Mouse (Mus musculus) limb, embryonic 10.5 days (tissue): ENCODE measurements around the gene Hnrnpul1. TPM values are rescaled to one million over a fixed set of nuclear protein-coding genes. Genes with fewer than 3 reads are reported as not detected.
A peak's percentile ranks its signal among the peaks of the same experiment; 100 is the strongest.
"Not testable (repeated sequence)": the region's sequence is repeated elsewhere in the genome, so short reads cannot be mapped to it uniquely, and the experiment has no call there.

ENCODE experiments used
- DNase-seq: peaks from one replicate; pipeline ENCODE4 v3.0.0-alpha.2; 2017; ENCODE audit warnings: low spot score
- H3K27ac ChIP-seq: fragments of 300-500 bp; sonication (generic); 2 replicates; pipeline ENCODE4 v1.5.1; 2016; ENCODE audit warnings: mild to moderate bottlenecking
- H3K27me3 ChIP-seq: fragments of 300-500 bp; sonication (generic); 2 replicates; pipeline ENCODE4 v1.6.1; 2016; ENCODE audit warnings: low read depth, mild to moderate bottlenecking; ENCODE audit not compliant: poor library complexity, severe bottlenecking
- H3K36me3 ChIP-seq: fragments of 300-500 bp; sonication (generic); 2 replicates; pipeline ENCODE4 v1.6.1; 2016; ENCODE audit warnings: mild to moderate bottlenecking, moderate library complexity
- H3K4me1 ChIP-seq: fragments of 300-500 bp; sonication (generic); 2 replicates; pipeline ENCODE4 v1.6.1; 2016
- H3K4me3 ChIP-seq: fragments of 300-500 bp; sonication (generic); 2 replicates; pipeline ENCODE4 v1.5.1; 2016; ENCODE audit warnings: mild to moderate bottlenecking, moderate library complexity
- H3K9me3 ChIP-seq: fragments of 300-500 bp; sonication (generic); replicated peaks from 2 replicates; pipeline ENCODE4 v1.6.1; 2016; ENCODE audit warnings: mild to moderate bottlenecking
- WGBS: fragments of 180-500 bp; shearing (Covaris S2); methylation state at CpG from one replicate; pipeline ENCODE4 v1.1.7; 2016; 5-methylcytosine and 5-hydroxymethylcytosine counted together
- polyA plus RNA-seq: library from polyadenylated mRNA; unstranded; fragments of >200 nt; fragmentation: Nextera tagmentation; extraction: Ambion mirVana; gene quantifications from 2 replicates; pipeline ENCODE4 v1.2.1, GENCODE M21; 2016

Hnrnpul1 gene
- polyA plus RNA-seq, 1 experiment from 2014 or later, result 67.7 TPM

- no peak overlapping the region for H3K4me3 ChIP-seq
- H3K27me3 ChIP-seq, result no peaks in the 10 kb centered on the region
- DNase-seq, result no peak
- 98% methylated on average over 2 of the region's 2 CpGs for WGBS
- H3K4me1 ChIP-seq, result no peaks in the 10 kb centered on the region
- peaks cover 98% of the 10 kb centered on the region for H3K36me3 ChIP-seq
- no peak overlapping the region for H3K27ac ChIP-seq
- H3K9me3 ChIP-seq, result no peaks in the 10 kb centered on the region
These were observed 24.7 kb downstream of the Hnrnpul1 start for GRCm38 (mm10) chr7:25729862-25730261.

GRCm38 (mm10) chr7:25729396-25729795, 25.2 kb downstream of the Hnrnpul1 start:
- 65% methylated on average over 2 of the region's 2 CpGs for WGBS
- no peak for DNase-seq
- H3K4me3 ChIP-seq, result no peak overlapping the region
- H3K36me3 ChIP-seq, result peaks cover 98% of the 10 kb centered on the region
- H3K27me3 ChIP-seq, result no peaks in the 10 kb centered on the region
- H3K9me3 ChIP-seq, result no peaks in the 10 kb centered on the region
- H3K27ac ChIP-seq, result no peak overlapping the region
- H3K4me1 ChIP-seq, result no peaks in the 10 kb centered on the region

GRCm38 (mm10) chr7:25727800-25728199, 26.8 kb downstream of the Hnrnpul1 start:
- 94% methylated on average over 5 of the region's 5 CpGs for WGBS
- no peaks in the 10 kb centered on the region for H3K9me3 ChIP-seq
- H3K4me3 ChIP-seq, result no peak overlapping the region
- no peaks in the 10 kb centered on the region for H3K4me1 ChIP-seq
- H3K36me3 ChIP-seq, result peaks cover 98% of the 10 kb centered on the region
- H3K27ac ChIP-seq, result no peak overlapping the region
- no peak for DNase-seq
- H3K27me3 ChIP-seq, result no peaks in the 10 kb centered on the region

GRCm38 (mm10) chr7:25725886-25726285, 28.7 kb downstream of the Hnrnpul1 start:
- H3K27me3 ChIP-seq, result no peaks in the 10 kb centered on the region
- no peak overlapping the region for H3K27ac ChIP-seq
- H3K4me1 ChIP-seq, result no peaks in the 10 kb centered on the region
- H3K4me3 ChIP-seq, result no peak overlapping the region
- DNase-seq, result no peak
- H3K36me3 ChIP-seq, result peaks cover 97% of the 10 kb centered on the region
- no peaks in the 10 kb centered on the region for H3K9me3 ChIP-seq
- 88% methylated on average over 19 of the region's 19 CpGs for WGBS

GRCm38 (mm10) chr7:25721776-25722175, 32.8 kb downstream of the Hnrnpul1 start:
- not testable (repeated sequence) for H3K9me3 ChIP-seq, H3K27ac ChIP-seq, DNase-seq, H3K27me3 ChIP-seq, H3K4me3 ChIP-seq
- Histone ChIP-seq H3K36me3 (peaks cover 69% of the 10 kb centered on the region), H3K4me1 (peaks cover 16% of the 10 kb centered on the region)

- peaks cover 63% of the 10 kb centered on the region for H3K36me3 ChIP-seq
- 92% methylated on average over 5 of the region's 5 CpGs for WGBS
- H3K27ac ChIP-seq, result no peak overlapping the region
- no peak overlapping the region for H3K4me3 ChIP-seq
- H3K4me1 ChIP-seq, result peaks cover 16% of the 10 kb centered on the region
- H3K27me3 ChIP-seq, result no peaks in the 10 kb centered on the region
- no peaks in the 10 kb centered on the region for H3K9me3 ChIP-seq
- DNase-seq, result no peak
These were observed 33.8 kb downstream of the Hnrnpul1 start for GRCm38 (mm10) chr7:25720760-25721159.

GRCm38 (mm10) chr7:25719761-25720610, 34.6 kb downstream of the Hnrnpul1 start:
- peaks cover 63% of the 10 kb centered on the region for H3K36me3 ChIP-seq
- no peaks in the 10 kb centered on the region for H3K27me3 ChIP-seq
- H3K27ac ChIP-seq, result no peak overlapping the region
- H3K4me3 ChIP-seq, result peak overlapping the region; percentile 72; the same call in 1 of the 2 replicates
- H3K9me3 ChIP-seq, result no peaks in the 10 kb centered on the region
- 65% methylated on average over 10 of the region's 10 CpGs for WGBS
- H3K4me1 ChIP-seq, result peaks cover 16% of the 10 kb centered on the region
- peak; percentile 89 for DNase-seq

- Histone ChIP-seq H3K4me3 (peak within 1 kb of the TSS; percentile 72), H3K27me3 (no peaks in the 10 kb centered on the region), H3K4me1 (peaks cover 16% of the 10 kb centered on the region), H3K27ac (peak within 1 kb of the TSS; percentile 86), H3K9me3 (no peaks in the 10 kb centered on the region), H3K36me3 (peaks cover 63% of the 10 kb centered on the region)
- peak; percentile 91 for DNase-seq
- 5% methylated on average over 32 of the region's 32 CpGs for WGBS
These were observed 35.7 kb downstream of the Hnrnpul1 start, which contains the start of gene Ccdc97 for GRCm38 (mm10) chr7:25718788-25719417. Gene Ccdc97, minus strand, starts transcription at chr7:25719088.

GRCm38 (mm10) chr7:25717478-25717877, 37.1 kb downstream of the Hnrnpul1 start:
- peaks cover 26% of the 10 kb centered on the region for H3K4me1 ChIP-seq
- WGBS, result 86% methylated on average over 3 of the region's 3 CpGs
- H3K36me3 ChIP-seq, result peaks cover 63% of the 10 kb centered on the region

GRCm38 (mm10) chr7:25715731-25716271, 38.8 kb downstream of the Hnrnpul1 start:
- Histone ChIP-seq H3K27me3 (no peaks in the 10 kb centered on the region), H3K36me3 (peaks cover 52% of the 10 kb centered on the region), H3K9me3 (no peaks in the 10 kb centered on the region), H3K4me3 (no peak overlapping the region), H3K27ac (no peak overlapping the region), H3K4me1 (peaks cover 43% of the 10 kb centered on the region)
- no peak for DNase-seq
- 95% methylated on average over 22 of the region's 22 CpGs for WGBS

More at GRCm38 (mm10) chr7:25717478-25717877, 37.1 kb downstream of the Hnrnpul1 start:
- H3K4me3 ChIP-seq, result peak overlapping the region; percentile 72
- no peaks in the 10 kb centered on the region for H3K27me3 ChIP-seq
- no peaks in the 10 kb centered on the region for H3K9me3 ChIP-seq
- DNase-seq, result no peak
- no peak overlapping the region for H3K27ac ChIP-seq

GRCm38 (mm10) chr7:25714581-25714980, 40.0 kb downstream of the Hnrnpul1 start:
- peaks cover 42% of the 10 kb centered on the region for H3K36me3 ChIP-seq
- H3K27me3 ChIP-seq, result no peaks in the 10 kb centered on the region
- DNase-seq, result no peak
- no peak overlapping the region for H3K4me3 ChIP-seq
- H3K4me1 ChIP-seq, result peaks cover 54% of the 10 kb centered on the region
- 93% methylated on average over 8 of the region's 8 CpGs for WGBS
- H3K9me3 ChIP-seq, result no peaks in the 10 kb centered on the region
- H3K27ac ChIP-seq, result no peak overlapping the region

- H3K36me3 ChIP-seq, result peaks cover 42% of the 10 kb centered on the region
- WGBS, result 90% methylated on average over 9 of the region's 9 CpGs
- peak overlapping the region; percentile 84 for H3K27ac ChIP-seq
- H3K27me3 ChIP-seq, result no peaks in the 10 kb centered on the region
- peaks cover 54% of the 10 kb centered on the region for H3K4me1 ChIP-seq
- no peaks in the 10 kb centered on the region for H3K9me3 ChIP-seq
- no peak for DNase-seq
- H3K4me3 ChIP-seq, result no peak overlapping the region
These were observed 41.8 kb downstream of the Hnrnpul1 start for GRCm38 (mm10) chr7:25712801-25713200.

- H3K4me3 ChIP-seq, result peak overlapping the region; percentile 26
- H3K27ac ChIP-seq, result peak overlapping the region; percentile 84
- under 1% methylated on average over 7 of the region's 7 CpGs for WGBS
- H3K4me1 ChIP-seq, result peaks cover 59% of the 10 kb centered on the region
- no peaks in the 10 kb centered on the region for H3K9me3 ChIP-seq
- peaks cover 42% of the 10 kb centered on the region for H3K36me3 ChIP-seq
- DNase-seq, result peak; percentile 82
- H3K27me3 ChIP-seq, result no peaks in the 10 kb centered on the region
These were observed 42.8 kb downstream of the Hnrnpul1 start for GRCm38 (mm10) chr7:25711731-25712197.
